Mouse (Mus musculus) embryonic fibroblast, embryonic 13.5 days (primary cell): ENCODE measurements around the gene Snrnp35.

Experiments
- CTCF ChIP-seq: IDR thresholded peaks from 2 replicates; pipeline ENCODE4 v1.5.1; 2011; ENCODE audit warnings: mild to moderate bottlenecking, control low read depth, low read length, moderate library complexity, borderline replicate concordance; ENCODE audit not compliant: insufficient read depth
- POLR2A ChIP-seq: IDR thresholded peaks from 2 replicates; pipeline ENCODE4 v1.6.1; 2011; ENCODE audit warnings: low read depth, mild to moderate bottlenecking, control low read depth, low read length, moderate library complexity

GRCm38 (mm10) chr5:124450641-124451340 is 32.1 kb upstream of the Snrnp35 start:
- TF ChIP-seq CTCF (no peak), POLR2A (no peak)
